Mouse (Mus musculus) cerebellum, adult 18-20 months (tissue): ENCODE results near the gene Als2.

ENCODE experiments used
- DNase-seq, 2 experiments: peaks; one replicate each; pipeline ENCODE4 v3.0.0; 2021

Als2 gene

DNA sequence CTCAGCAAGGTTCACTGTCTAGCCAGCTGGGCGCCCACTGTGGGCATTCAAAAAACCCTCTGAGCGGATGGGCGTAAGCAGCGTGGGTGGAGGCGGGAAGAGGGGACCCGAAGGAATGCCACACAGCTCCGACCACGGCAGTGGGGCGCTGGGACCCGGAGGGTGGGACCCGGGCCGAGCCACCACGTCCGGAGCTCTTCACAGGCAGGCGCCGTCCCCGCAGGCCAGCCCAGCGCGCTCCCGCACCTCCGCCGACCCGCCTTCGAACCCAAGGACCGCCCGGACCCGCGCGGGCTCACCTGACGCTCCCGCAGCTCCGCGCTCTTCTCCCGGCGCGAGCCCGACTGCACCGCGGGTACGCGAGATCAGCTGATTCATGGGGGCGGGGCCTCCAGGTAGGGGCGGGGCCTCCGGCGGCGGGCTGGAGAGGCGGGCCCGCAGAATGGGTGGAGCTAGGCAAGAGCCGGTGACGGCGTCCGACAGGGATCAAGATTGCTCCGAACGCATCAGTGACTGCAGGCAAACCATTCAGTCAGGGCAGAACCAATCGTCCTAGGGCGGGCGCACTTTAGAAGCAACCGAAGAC is at the start of gene Als2:
Gene Als2 (minus strand): TSS at position 376 of the 586 bp plus-strand sequence.
- peak; percentile 97 to 98 for DNase-seq

DNA sequence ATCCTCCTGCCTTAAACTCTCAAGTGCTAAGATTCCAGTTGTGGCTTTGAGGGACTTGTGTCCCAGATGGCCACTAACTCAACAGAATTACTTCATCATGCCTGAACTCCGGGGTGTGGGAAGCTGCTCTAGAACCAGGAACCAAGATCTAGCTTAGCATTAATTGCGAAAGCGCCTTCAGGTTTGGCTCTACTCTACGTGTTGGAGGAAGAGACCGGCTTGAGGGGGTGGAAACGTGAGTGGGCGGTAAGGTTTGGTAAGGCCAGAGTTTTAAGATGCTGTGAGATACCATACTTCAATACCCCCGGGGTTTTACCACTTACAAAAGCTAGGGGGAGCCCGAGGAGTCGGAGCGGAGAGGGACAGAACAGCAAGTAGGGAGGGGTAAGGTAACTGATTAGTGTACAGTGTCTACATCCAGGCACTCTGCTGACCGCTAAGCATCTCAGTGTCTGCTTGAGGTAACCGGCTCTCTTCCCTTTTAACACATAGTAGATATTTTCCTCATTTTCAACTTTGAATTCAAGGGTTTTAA is 49.4 kb upstream of the Als2 start:
- DNase-seq = no peak

DNA sequence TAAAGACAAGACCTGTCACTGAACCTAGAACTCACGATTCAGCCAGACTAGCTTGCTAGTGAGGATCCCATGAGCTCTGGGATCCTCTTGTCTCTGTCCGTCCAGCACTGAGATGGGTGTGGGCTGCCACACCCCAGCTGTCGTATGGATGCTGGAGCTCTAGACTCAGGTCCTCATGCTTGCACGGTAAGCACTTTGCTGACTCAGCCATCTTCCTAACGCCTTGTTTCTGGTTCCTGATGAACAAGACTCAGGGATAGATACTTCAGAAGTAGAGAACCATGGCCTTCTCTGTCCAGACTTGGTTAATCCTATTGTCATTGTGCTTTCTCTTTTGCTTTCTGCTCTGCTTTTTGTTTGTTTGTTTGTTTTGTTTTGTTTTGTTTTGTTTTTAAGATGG is 48.8 kb upstream of the Als2 start:
- DNase-seq = no peak

DNA sequence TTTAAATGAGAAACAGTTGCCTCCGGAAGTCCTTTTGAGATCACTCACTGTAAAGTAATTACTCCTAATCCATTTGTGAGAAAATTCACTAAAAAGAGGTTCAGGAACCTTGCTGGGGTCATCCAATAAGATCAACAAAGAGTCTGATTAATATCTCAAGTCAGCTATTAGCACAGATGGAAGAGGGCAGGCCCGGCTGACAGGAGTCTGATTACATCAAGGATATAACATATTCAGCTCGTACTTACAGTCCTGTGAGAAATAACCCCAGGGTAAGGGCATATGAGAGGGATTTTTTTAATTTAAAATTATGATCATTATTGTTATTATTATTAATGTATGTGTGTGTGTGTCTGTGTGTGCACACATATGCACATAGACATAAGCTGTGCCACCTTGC is 35.2 kb upstream of the Als2 start:
- DNase-seq = no peak

DNA sequence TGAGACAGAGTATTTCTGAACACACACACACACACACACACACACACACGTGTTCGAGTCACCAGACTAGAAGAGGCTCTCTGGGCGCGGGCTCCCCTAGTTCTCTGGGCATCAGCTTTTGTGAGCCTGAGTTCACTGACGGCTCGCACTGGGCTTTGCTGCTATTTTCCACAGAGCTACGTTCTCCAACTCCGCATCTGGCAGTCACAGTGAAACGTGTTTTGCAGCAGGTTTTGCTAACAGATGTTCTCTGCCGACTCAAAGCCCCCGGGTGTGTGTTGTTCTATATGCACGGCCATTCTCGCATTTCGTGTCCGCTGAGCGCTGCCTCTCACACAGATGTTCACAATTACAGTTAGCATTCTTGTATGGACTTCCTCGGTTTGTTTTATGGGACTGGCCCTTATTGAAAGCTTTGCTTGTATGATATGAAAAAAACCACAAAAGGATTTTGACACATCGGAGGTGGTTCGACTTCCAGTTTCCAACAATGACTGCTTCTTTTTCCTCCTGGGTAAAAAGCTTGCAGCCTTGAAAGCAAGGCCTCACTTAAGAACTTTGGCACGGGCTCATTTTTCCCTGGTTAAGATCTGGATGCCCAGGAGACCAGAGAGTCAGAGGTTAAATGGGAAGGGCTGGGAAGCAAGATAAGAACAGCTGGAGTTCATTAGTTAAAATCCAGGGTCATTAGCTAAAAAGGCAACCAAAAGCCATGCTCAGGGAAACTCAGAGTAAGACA is 33.1 kb upstream of the Als2 start:
- no peak for DNase-seq

DNA sequence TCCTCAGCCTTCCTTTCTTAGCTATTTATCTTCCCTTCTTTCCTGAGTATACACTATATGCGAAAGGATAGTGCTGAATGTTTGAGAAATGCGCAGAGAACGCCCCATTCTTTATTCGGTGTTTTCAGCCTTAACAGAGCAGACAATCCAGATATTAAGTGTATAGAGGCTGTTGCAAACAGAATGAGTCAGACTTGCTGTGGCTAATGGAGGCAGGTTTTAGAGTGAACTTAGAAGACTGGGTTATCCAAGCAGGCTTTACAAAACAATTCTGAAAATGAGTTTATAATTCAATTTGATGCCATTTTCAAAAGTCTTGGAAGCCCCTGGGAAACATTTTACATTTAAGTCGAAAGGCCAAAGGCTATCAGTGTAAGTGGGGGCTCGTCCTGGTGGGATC is 32.4 kb upstream of the Als2 start:
- DNase-seq = no peak

DNA sequence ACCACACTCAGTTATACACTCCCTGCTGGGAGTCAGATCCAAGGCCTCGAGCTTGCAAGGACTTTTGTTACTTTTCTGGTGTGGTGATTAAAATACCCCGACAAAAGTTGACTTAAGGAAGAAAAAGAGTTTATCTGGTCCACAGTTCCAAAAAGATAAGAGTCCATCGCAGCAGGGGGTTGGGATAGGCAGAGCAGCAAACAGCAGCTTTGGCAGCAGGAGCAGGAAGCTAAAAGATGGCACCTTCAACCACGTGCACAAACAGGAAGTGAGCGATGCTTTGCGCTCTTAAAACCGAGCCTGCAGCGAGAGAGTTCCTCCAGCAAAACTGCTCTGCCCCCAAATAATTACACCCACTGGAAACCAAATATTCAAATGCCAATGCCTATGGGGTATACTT is 31.9 kb upstream of the Als2 start:
- DNase-seq = no peak

DNA sequence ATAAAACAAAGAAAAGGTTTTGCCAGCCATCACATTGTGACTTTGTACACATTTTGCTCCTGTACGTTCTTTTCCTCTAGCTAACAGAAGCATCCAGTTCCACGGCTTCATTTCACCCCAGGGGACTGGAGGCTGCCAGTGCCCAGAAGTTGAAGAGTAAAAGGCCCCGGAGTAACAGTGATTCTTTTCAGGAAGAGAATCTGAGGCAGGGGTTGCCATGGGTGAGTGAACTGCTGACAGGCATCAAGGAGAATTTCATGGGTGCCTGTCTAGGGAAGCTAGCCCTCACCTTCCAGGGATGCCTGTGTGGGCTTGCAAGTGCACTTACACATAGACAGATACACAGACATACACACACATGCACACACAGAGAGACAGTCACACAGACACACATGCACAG is 20.7 kb upstream of the Als2 start:
- DNase-seq = no peak

DNA sequence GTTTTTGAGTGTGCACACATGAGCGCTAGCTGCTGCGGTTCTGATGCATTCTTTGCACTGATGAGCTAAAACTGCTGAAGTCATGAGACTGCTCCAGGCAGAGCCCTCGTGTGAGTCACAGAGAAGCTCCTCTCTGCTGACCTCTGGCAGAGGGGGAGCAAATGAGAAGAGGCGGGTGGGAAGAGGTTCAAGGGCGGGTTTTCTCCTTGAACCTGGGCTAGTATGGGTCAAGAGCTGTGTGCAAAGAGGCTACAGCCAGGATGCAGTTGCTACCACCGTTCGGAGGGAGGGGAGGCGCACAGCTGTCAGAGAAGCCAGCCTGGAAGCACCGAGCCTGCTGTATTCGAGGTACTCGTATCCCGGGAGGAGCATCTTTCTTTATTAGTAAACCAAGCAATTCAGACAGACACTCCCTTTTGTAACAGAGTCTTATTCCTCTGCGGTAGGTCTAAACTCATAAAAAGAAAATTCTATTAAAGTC is 19.8 kb upstream of the Als2 start, which contains the start of gene Cdk15:
Gene Cdk15 (plus strand): TSS at position 156 of the 481 bp plus-strand sequence.
- DNase-seq = no peak

DNA sequence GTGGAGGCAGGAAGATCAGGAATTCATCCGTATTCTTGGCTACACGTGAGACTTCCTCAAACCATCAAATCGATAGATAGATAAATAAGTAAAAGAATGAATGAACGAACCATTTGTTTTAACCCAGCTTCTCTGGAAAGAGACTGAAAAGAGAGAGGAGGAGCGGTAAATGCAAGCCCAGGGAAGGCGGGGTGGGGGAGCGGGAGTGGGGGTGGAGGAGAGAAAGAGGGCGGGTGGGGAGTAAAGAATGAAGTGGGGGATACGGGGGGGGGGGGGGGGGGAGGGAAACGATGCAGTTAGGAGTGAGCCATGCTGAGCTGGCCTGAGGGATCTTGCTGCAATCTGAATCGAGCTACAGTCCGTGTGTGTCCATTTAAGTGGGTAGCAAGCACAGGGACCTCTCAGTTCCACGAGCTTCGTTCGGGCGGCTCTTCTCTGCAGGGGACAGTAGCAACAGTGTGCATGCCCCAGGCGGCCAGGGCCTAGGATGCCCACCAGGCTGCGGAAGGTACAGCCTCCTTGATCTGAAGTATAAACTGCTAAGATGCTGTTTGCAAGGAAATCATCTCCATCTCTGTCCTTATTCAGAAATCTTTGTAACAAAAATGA is 16.4 kb upstream of the Als2 start:
- peak; percentile 21 to 43 for DNase-seq

DNA sequence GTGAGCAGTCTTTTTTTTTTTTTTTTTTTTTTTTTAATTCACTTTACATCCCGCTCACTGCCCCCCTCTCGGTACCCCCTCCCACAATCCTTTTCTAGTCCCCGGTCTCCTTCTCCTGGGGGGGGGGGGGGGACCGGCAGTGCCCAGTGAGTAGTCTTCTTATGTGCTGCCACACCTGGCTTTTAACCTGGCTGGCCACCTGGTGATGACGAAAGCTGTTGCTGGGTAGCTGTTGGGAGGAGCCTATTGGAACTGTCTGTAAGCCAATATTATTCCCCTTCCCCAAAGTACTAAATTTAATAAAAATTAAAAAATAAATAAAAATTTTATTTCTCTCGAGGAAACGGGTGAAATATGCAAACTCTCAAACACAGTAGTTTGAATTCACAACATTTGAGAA is 15.7 kb upstream of the Als2 start:
- DNase-seq = peak; percentile 57 to 73

DNA sequence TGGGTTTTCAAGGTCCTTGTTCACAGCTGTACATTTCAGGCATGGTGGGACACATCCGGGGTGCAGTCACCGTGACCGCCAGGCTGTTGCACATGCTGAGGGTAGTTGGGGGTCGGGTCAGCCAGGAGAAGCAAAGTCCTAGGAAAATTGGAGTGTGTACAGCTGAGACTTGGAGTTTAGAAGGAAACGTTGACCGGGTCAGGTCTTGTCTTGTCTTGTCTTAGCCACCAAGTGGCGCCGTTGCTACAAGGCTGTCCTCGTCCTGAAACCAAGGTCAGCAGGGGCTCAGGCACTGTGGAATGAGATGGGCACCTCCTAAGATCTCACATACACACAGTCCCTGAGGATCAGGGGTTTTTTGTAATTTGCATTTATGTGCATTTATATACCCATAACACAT is 10.6 kb upstream of the Als2 start:
- peak; percentile 76 to 81 for DNase-seq

DNA sequence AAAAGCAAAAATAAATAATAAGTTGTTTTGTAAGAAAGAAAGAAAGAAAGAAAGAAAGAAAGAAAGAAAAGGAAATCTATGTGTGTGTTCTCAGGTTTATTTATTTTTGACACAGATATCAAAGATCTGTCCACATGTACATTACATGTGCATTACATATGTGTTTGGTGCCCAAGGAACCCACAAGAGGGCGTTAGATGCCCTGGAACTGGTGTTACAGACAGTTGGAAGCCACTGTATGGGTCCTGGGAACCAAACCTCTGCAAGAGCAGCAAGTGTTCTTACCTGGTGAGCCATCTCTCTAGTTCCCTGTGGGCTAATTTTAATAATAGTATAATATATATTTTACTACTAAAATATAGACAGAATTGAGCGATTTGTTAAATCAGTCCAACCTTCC is 6.7 kb upstream of the Als2 start:
- DNase-seq = no peak

DNA sequence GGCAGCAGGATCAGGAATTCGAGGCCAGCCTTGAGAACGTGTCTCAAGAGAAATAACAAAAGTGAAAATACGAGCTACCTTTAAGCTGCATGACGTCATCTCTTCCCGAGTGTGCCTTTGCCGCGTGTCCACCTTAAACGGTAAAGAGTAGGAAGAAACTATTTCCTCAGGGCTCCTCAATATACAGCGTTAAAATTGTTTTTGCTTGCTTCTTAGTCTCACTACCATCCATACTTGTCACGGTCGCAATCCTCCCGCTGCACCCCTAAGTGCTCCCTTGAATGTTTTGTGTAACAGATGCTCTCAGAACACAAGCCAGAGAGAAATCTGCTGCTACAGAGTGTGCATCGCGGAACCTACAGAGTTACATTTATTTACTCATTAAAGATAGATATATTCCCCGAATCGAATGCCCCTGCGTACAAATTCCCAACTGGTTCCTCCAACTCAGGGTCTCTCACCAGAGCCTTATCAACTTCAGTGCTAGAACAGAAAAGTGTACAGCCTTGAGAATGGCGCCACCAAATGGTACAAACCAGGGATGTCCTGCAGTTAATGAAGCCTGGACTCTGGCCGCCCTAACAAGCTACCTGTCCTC is 682 bp upstream of the Als2 start:
- DNase-seq = peak; percentile 86

DNA sequence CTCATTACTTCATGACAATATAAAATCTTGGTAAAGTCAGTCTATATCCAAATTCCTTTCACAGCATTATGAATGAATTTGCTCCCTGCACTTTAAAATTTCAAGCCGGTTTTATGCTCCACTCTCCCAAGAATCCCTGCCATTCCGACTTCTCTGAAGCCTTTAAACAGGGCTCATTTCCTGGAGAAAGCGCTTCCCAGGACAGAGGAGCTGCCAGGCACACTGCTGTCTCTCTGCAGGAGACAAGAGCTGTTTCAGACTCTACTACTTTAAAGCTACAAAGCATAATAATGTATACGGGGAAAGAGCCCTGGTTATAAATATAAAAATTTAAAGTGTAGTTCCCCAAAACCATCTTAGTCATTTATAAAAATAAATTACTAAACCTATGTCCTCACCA is 7.8 kb downstream of the Als2 start:
- DNase-seq = peak; percentile 71 to 83

DNA sequence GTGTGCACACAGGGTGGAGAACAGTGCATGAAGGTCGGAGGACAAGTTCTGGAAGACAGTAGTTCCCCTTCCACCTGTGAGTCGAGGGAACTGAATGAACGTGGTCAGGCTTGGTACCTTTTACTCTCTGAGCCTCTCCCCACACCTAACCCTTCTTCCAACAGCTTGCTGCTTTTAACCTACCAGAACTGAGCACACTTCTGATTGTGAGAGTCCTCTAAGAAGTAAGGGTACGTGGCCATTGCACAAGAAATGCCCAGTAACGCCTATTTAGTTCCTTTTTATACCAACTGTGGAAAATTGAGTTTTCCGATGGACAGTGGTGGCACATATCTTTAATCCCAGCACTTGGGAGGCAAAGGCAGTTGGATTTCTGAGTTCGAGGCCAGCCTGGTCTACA is 8.5 kb downstream of the Als2 start:
- peak in 1 of 2 experiments; percentile 32 for DNase-seq

DNA sequence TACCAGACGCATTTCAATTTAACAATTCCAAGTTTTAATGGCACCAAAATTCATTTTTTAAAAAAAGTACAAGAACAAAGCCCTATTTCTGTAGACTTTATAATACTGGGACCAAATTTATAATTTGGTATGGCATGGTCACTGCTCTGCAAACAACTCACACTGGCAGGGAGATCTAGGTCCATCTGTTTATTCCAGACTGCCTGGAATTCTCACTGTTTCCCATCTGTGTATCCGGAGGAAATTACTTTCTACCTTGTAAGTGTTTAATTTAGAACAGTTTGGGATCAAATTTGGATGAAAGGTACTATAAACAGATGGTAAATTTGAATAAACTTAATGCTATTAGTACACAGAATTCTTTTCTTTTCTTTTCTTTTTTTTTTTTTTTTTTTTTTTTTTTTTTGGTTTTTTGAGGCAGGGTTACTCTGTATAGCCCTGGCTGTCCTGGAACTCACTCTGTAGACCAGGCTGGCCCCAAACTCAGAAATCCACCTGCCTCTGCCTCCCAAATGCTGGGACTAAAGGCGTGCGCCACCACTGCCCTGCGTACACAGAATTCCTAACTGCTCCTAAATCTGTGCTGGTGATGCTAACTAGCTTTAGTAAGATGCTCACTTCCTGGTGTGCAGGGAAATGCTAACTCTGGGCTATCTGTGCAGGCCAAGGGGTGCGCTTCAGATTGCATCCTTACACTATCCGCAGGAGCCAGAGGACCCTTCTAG is 14.8 kb downstream of the Als2 start:
- DNase-seq = peak; percentile 72 to 83

DNA sequence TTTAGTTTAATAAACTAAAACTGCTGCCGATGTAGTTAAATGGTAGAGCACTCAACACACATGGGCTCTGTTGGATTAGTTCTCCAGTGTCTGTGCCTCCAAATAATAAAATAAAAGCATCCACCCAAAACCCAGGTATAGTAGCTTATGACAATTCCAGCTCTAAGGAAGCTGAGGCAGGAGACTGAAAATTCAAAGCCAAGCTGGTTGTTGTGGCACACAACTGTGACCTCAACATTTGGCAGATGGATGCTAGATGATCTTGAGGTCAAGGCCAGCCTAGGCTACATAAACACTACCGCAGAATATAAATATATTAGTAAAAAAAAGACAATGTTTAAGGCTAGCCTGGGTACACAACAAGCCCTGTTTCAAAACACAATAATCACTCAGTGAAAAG is 15.4 kb downstream of the Als2 start:
- DNase-seq = no peak

DNA sequence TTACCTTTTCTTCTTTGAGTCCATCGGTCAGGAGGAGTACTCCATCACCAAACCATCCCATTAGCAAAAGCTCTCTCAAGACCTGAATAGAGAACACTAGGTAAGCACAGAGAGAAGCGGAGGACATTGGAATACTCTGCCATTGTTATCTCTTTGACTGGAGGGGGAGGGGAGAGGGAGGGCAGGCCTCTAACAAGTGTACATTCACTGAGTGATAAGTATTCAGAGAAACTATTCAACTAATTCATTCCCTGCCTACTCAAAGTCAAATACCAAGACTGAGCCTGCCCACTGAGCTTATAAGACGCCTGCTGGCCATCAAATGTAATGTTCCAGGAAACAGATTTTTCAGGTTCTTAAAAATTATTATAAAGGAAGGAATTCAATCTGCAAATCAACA is 16.7 kb downstream of the Als2 start:
- DNase-seq = no peak

DNA sequence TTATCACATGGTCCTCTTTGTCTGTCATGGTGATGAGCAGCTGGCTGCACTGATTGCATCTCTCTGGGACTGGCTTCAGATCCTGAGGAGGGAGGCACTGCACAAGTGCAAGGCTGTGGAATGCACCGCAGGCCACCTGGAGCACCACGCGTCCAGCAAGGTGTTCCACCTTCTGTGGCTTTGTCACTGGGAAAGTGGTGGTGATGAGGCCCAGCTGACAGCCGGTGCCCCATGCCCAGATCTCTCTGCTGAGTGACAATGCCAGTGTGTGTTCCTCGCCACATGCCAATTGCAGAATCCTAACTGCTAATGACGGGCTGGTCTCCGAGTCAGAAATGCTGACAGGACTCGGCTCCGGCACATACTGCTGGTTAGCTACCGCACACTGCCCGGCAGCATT is 21.6 kb downstream of the Als2 start:
- DNase-seq = peak; percentile 85 to 91

DNA sequence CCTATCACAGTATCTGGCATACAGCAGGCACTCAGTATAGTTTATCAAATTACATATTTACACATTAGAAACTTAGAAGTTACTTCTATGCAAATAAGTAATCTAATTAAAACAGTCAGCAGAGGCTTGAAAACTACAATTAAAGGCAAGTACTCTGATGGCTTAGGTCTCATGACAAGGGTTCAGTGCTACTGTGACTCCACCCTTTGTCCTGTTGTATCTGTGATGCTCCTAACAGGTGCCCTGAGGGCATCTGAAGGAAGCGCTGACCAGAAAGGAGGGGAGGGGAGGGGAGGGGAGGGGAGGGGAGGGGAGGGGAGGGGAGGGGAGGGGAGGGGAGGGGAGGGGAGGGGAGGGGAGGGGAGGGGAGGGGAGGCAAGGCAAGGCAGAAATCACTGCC is 24.1 kb downstream of the Als2 start:
- DNase-seq = no peak

DNA sequence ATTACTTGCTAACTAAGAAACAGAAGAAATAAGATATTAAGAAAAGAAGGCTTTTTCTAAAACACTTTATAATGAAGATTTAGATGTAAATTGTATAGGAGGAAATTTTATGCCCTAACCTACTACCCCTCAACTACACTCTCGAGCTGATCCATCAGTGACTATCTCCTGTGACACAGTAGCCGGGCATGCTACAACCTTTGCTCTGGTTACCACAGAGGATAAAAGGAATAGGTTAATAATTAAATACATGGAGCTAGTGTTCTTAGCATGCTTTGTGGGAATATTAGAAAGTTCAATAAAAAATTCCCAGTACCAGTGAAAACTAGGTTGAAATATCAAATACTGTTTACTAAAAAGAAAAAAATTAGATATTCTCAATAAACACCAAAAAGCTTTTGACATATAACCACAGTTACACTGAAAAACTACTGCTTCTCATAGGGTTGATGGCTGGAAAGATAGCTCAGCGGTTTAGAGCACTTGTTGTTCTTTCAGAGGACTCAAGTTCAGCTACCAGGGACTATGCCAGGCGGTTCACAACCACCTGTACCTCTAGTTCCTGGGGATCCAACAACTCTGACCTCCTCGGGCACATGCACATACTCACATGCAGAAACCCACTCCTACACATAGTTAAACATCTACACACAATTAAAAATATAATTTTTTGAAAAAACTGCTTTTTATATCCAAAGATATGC is 24.8 kb downstream of the Als2 start:
- no peak for DNase-seq
